Mouse (Mus musculus) testis, adult 2 months (tissue): Measurements from ENCODE around the gene Ccdc141.

Experiments used
- CTCF ChIP-seq: fragments of 200-500 bp; IDR thresholded peaks from 2 replicates; pipeline ENCODE4 v1.5.1; 2012; ENCODE audit warnings: low read depth, mild to moderate bottlenecking, inconsistent platforms, low read length, moderate library complexity; ENCODE audit not compliant: control insufficient read depth, insufficient read depth, insufficient replicate concordance
- POLR2A ChIP-seq: fragments of 200-500 bp; IDR thresholded peaks from 2 replicates; pipeline ENCODE4 v1.6.1; 2012; ENCODE audit warnings: low read depth, mild to moderate bottlenecking, inconsistent platforms, low read length, moderate library complexity; ENCODE audit not compliant: control insufficient read depth

GRCm38 (mm10) chr2:76992493-76993201, 177.8 kb downstream of the Ccdc141 start:
- TF ChIP-seq CTCF (no peak), POLR2A (no peak)
